ENCODE assay signal across 16 mouse cellular contexts in genomic region chr13:4955384-4955783, GRCm38 (mm10).
"Had no signal": no experiment of that assay in that cellular context is flagged by ENCODE, and none has a peak within 500 bp of the region (broad histone marks: within the 10 kb centered on the region; RNA-seq: fewer than 3 reads in every experiment).

No protein-coding gene starts in this region.

- H3K36me3 ChIP-seq: neural tube, embryonic 13.5 days; neural tube, embryonic 15.5 days; stomach, embryonic 15.5 days had no signal

- DNase-seq: retina, postnatal 1 day; right cerebral cortex, adult 18-20 months; right cerebral cortex, postnatal 14 days; right cerebral cortex, postnatal 25 days; right cerebral cortex, postnatal 4 days; spleen, adult 18-20 months; thymus, adult 18-20 months; thymus, adult 2 months; thymus, postnatal 14 days; thymus, postnatal 25 days; thymus, postnatal 36 days; thymus, postnatal 4 days had no signal

- H3K27me3 ChIP-seq: neural tube, embryonic 13.5 days; neural tube, embryonic 15.5 days; stomach, embryonic 15.5 days had no signal

- H3K27ac ChIP-seq: neural tube, embryonic 13.5 days; neural tube, embryonic 15.5 days; stomach, embryonic 15.5 days; stomach, postnatal 0 days had no signal

- H3K9me3 ChIP-seq: neural tube, embryonic 13.5 days; neural tube, embryonic 15.5 days; stomach, embryonic 15.5 days had no signal

- H3K4me1 ChIP-seq: neural tube, embryonic 13.5 days; neural tube, embryonic 15.5 days; stomach, embryonic 15.5 days had no signal

- H3K4me3 ChIP-seq: neural tube, embryonic 13.5 days; neural tube, embryonic 15.5 days; stomach, embryonic 15.5 days had no signal
